In the genomic region with DNA sequence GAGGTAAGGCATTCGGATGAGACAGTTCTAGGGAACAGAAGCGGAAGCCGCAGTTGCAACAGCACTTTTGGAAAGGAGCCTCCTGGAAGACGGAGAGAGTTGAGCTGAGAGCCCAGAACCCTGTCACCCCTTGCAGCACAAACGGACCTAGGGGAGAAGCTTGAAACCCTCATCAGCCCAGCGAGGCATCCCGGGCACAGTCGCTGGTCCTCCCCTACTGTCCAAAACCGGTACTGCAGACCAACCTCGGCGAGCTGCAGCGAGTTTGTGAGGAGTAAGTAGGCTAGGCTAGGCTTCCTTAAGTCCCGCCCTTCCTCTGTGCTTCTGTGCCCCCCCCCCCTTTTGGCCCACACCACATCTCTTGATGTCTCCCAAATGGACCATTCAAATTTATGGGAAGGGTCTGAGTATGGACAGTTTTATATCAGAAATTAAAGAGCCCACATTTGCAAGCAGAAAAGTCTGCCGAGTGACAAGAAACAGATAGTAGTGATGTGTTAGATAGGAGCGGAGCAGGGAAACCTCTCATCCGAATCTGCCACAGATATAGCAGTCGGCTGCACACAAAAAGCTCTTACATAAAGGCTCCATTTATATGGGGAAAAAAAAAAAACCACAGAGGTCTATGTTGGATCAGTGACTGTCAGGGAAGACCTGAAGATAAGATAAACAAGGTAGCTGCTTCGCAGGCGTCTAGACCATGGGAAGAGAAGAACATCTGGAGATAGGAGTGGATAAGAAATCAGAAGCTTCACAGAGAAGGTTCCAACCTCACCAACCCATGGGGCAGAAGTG, we compare ENCODE assay signal across 8 mouse cellular contexts. TPM values are rescaled to one million over a fixed set of nuclear protein-coding genes. Genes with fewer than 3 reads are reported as not detected.
DNase-seq lines count a peak whose midpoint lies in the region; ATAC-seq and TF ChIP-seq lines count a peak whose summit lies in the region.

No protein-coding gene starts in this region.

- H3K4me3 ChIP-seq in gastrocnemius, adult 2 months = no peak overlapping the region
- H3K4me3 ChIP-seq in hindbrain, embryonic 16.5 days (ENCODE audit: low read length) = no peak overlapping the region

- no peaks in the 10 kb centered on the region; the same call in none of the 2 replicates for H3K4me1 ChIP-seq in hindbrain, embryonic 16.5 days (ENCODE audit: control insufficient read depth, insufficient read depth, low read depth, low read length)

- no peak overlapping the region; the same call in 1 of the 2 replicates for H3K9ac ChIP-seq in hindbrain, embryonic 16.5 days (ENCODE audit: low read depth, low read length)

- H3K9me3 ChIP-seq in hindbrain, embryonic 16.5 days (ENCODE audit: control insufficient read depth, low read length) = no peaks in the 10 kb centered on the region

- H3K27me3 ChIP-seq in hindbrain, embryonic 16.5 days (replicated peaks; ENCODE audit: control insufficient read depth, insufficient read depth, low read length) = no peaks in the 10 kb centered on the region

- TF ChIP-seq CTCF in gastrocnemius, adult 2 months (IDR thresholded peaks at IDR 0.05) = peak; percentile 99

- peak; percentile 76 for DNase-seq in R1 (ENCODE audit: low read depth, low spot score)
- DNase-seq in cerebellum, postnatal 36 days = peak; percentile 77 to 83
- peak; percentile 94 for DNase-seq in gastrocnemius, adult 2 months
- peak; percentile 53 for DNase-seq in left cerebral cortex, adult 11 months (ENCODE audit: low spot score)
- peak; percentile 82 to 87 for DNase-seq in right cerebral cortex, postnatal 10 days (ENCODE audit: low spot score in 2 of 2)
- peak; percentile 85 for DNase-seq in urinary bladder, postnatal 10 days (ENCODE audit: low spot score)

- H3K36me3 ChIP-seq in hindbrain, embryonic 16.5 days (ENCODE audit: control insufficient read depth, insufficient read depth, low read length) = no peaks in the 10 kb centered on the region

- peak; percentile 52; the same call in 1 of the 2 replicates for ATAC-seq in hindbrain, embryonic 16.5 days
- ATAC-seq in megakaryocyte, adult 5-6 weeks (ENCODE audit: poor library complexity, severe bottlenecking) = peak; percentile 93

- H3K27ac ChIP-seq in gastrocnemius, adult 2 months = peak overlapping the region; percentile 56
- no peak overlapping the region for H3K27ac ChIP-seq in hindbrain, embryonic 16.5 days (ENCODE audit: low read depth, low read length)

- H3K4me2 ChIP-seq in hindbrain, embryonic 16.5 days (ENCODE audit: low read length) = peak overlapping the region; percentile 20; the same call in 1 of the 2 replicates

- 28% methylated on average over 19 of the region's 19 CpGs for WGBS in hindbrain, embryonic 16.5 days

- intact Hi-C loops in gastrocnemius, adult 2 months (cut with DNase I) = loop anchor here (2.0 to 5.0 kb wide), 3 partner anchors 48 to 93 kb away; no protein-coding TSS in a partner anchor

RNA-seq across cellular contexts. Expression of gene Zcchc24, which starts 31.5 kb away (rescaled TPM):
- 10 to 100 TPM; 40.6 to 59.3 TPM for total RNA-seq in gastrocnemius, adult 2 months (2021)
- 10.1 and 17.2 TPM in 2 replicates for polyA plus RNA-seq in hindbrain, embryonic 16.5 days (2015; fragmentation: Nextera tagmentation; extraction: Ambion mirVana)
- total RNA-seq in megakaryocyte, adult 5-6 weeks (2015) = 33.6 and 37.0 TPM in 2 replicates
- total RNA-seq in megakaryocyte, adult 5-6 weeks (2017) = 23.2 and 24.1 TPM in 2 replicates

RNA-seq across cellular contexts. Expression of gene Anxa11, which starts 41.6 kb away (rescaled TPM):
- total RNA-seq in gastrocnemius, adult 2 months (2021) = 10 to 100 TPM; 97.4 to 99.1 TPM
- polyA plus RNA-seq in hindbrain, embryonic 16.5 days (2015; fragmentation: Nextera tagmentation; extraction: Ambion mirVana) = 3.1 and 4.0 TPM in 2 replicates
- 91.2 and 103 TPM in 2 replicates for total RNA-seq in megakaryocyte, adult 5-6 weeks (2015)
- total RNA-seq in megakaryocyte, adult 5-6 weeks (2017) = 21.2 and 38.7 TPM in 2 replicates
